Mouse (Mus musculus): ENCODE measurements around the gene Nceh1.

The Nceh1 gene

DNA sequence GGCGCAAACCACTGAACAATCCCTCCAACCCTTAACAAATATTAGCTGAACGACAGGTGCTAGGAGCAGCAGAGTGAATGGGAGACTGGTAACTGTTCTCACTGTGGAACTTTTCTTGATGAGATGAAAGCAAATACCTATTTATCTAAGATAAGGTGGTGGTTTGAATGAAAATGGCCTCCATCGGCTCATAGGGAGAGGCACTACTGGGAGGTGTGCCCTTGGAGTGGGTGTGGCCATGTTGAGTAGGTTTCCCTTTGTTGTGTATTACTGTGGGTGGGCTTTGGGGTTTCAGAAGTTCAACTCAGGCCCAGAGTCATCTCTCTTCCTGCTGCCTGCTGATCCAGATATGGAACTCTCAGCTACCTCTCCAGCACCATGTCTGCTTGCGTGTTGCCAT, 8.1 kb downstream of the Nceh1 start:
- no peak for DNase-seq (ENCODE audit: extremely low read depth, low read depth)

DNA sequence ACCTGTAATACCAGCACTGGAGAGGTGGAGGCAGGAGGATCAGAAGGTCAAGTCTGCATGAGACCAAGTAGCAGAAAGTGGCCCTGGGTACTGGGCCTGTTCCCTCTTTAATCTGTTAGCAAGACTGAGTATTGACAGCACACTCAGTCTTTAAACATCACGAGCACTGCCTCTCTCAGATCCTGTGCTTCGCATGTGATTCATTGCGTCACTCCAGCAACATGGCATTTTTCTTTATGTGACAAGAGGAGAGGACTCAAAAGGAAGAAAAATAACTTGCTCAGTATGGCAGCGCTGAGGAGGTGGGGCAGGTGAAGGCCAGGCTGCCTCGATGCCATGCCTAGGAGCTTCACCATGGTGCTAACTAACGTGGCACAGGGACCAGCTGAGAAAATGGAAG, 9.1 kb downstream of the Nceh1 start:
- DNase-seq (ENCODE audit: extremely low read depth, low read depth), result no peak

DNA sequence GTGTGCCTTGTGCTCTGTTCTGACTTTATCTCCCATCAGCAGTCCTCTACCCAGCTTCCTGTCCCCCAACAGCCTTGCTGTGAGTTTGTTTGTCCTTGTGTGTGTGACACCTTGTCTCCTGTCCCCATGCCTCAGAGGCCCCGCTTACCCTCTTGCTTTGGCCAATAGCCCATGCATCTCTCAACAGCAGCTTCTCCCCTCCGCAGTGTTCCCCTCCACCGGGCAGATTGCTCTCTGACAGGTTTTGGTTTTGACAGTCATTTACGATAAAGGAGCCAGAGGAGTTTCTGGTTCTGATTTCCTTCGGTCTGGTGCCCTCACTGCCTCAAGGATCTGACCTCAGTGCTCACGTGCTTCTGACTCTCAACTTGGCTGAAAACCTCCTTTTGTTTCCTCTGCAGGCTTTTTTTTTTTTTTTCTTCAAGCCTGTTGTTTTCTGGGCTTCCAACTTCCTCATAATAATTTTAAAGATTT, 11.1 kb downstream of the Nceh1 start:
- DNase-seq (ENCODE audit: extremely low read depth, low read depth), result peak; percentile 65

DNA sequence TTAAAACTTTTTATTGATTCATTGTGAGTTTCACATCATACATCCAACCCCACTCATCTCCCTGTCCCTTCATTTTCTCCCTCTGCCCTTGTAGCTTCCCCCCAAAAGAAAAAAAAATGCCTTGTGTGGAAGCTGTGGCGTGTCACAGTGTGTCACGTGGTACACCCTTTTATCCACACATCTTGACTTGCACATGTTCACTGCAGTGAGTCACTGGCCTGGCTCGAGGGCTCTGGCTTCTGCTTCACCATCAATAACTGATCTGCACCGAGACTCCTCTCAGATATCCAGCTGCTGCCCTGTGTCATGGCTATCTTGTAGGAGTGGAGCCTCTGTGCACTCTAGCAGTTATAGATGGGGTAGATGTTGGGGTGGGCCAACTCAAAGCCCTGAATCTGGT, 12.4 kb downstream of the Nceh1 start:
- DNase-seq (ENCODE audit: extremely low read depth, low read depth), result no peak

DNA sequence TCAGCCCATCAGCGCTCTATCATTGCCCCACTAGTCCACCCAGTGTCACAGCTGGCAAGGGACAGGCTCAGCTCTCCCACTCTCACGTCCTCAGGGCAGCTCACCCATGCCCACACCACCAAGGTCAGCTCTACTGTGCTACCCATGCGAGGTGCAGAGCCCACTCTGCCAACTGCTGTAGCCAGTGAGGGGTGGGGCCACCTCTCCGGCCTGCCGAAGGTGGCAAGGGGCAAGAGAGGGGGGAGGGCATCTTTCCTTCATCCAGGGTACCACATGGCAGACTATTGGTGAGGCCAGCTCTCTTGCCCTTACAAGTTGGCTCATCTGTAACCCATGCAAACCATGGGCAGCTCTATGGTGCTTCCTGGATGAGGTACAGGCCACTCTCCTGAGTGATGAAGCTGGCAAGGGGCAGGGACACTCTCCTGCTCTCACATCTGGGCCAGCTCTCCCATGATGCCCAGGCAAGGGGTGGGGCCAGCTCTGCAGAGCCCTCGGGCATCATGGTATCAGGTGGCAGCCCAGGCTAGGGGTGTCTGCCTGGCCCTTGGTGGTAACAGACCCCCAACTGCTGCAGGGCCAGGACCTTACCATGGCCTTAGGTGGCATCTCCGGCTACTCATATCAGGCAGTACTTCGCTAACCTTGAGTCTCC, 12.9 kb downstream of the Nceh1 start:
- no peak for DNase-seq (ENCODE audit: extremely low read depth, low read depth)

DNA sequence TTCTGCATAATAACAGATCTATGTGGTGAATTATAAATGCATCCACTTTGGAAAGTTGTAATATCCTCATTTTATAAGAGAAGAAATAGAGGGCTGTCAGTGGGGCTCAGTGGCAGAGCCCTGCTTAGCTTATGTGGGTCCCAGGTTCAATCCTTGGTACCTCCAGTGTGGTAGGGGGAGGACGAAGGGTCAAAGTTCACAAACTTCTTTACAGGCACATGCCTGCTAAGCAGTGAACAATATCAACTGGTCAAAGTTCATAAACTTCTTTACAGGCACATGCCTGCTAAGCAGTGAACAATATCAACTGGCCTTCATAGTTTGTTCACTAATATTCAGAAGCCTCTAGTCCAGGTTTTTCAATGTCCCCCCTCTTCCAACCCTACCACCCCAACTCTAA, 13.8 kb downstream of the Nceh1 start:
- DNase-seq (ENCODE audit: extremely low read depth, low read depth), result no peak

DNA sequence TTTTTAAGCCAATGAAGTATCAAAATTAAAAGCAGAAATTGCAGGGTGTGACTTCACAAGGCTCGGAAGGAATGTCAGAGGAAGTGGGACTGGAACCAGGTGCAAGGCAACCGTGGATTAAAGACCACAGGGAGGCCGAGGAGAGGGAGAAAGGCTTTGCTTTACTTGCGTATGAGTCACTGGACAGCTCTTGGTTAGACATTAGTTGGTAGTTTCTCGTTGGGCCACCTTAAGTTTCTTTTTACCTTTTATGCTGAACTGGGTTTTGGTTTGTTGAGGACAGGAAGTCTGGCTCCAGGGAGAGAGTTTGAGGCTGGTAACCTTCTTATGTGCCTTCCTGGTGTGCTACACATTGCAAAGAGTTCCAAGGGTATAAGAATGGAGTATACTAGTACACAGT, 15.1 kb downstream of the Nceh1 start:
- no peak for DNase-seq (ENCODE audit: extremely low read depth, low read depth)

DNA sequence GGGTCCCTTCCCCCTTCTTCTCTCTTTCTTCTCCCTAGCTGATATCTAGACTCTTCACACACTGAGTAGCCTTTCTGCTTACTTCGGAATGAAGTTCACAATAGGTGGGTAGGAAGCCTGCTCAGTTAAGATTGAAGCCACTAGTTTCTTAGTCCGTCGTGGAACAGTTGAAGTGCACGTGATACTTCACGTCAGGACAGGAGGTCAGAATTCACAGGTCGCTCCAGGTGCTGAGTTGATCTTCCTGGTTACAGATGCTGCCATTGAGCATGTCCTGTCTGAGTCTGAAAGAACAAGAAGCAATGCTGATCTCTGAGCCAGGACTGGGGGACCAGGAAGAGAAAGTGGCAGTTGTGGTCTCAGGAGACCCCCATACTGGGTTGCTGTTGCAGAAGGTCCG, 16.4 kb downstream of the Nceh1 start:
- no peak for DNase-seq (ENCODE audit: extremely low read depth, low read depth)

DNA sequence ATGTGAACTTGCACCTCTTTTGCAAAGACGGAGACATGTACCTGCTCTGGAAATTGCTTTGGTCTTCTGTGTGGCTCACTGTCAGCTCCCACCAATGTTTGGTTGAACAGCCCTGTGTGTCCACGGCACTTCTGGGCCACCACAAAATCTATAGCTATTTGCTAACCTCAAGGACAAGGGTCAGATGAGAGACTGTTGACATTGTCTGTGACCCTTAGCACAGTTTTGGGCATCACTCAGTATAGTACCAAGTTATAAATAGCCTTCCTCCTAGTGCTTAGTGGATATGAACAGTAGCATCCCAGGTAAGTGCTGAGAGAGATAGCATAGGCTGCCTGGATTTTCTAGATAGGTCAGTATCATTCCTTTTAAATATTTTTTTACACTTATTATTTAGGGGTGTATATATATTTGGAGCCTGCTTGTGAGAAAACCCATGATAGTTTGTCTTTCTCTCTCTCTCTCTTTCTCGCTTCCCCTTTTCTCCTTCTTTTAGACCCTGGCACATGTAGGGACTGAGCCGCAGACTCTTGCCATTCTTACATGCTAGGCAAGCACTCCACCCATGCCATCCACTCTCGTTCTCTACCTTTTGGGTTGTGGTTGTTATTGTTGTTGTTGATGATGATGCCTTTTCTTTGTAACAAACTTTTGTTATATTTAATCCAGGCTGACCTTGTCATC, 19.1 kb downstream of the Nceh1 start:
- no peak for DNase-seq (ENCODE audit: extremely low read depth, low read depth)

DNA sequence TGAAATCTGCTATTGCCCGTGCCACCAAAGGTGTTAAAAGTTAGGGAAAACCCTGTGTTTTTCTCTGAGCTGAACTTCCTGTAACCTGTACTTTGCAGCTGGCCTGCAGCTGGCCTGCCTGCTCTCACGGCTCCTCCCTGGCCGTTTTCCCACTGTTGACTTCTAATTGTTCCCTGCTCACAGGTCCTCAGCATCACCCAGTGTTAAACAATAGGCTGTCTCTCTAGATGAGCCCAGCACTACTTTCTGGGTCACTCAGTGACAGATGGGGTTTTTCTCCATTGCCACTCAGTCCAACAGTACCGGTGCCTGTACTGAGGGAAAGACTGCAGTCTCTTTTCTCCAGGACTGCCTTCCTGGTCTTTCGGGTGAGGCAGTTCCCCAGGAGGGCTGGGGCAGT, 22.3 kb downstream of the Nceh1 start:
- DNase-seq (ENCODE audit: extremely low read depth, low read depth), result no peak

DNA sequence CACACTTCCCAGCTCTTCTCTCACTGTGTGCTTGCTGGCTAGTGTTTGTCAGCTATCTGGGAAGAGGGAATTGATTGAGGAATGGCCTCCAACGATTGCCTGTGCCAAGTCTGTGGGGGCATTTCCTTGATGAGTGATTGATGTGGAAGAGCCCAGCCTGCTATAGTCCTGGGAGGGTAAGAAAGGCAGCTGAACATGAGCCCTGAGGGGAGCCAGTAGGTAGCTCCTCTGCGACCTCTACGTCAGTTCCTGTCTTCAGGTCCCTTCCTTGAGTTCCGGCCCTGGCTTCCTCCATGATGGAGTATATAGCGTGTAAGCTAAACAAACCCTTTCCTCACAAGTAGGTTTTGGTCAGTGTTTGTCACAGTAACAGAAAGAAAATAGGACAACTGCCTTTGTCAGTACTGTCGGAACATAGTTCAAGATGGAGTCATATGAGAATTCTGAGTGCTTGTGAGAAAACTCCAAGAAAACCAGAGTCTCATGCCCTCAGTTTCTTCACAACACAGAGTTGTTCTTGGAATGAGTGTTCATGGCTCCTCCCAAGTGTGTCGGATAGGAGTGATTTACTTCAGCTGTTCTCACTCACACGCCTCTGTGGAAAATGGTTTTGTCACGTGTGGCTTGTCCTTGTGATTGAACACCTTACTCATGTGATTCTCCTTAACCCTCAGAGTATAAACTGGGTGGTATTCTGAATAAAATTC, 22.9 kb downstream of the Nceh1 start:
- no peak for DNase-seq (ENCODE audit: extremely low read depth, low read depth)

DNA sequence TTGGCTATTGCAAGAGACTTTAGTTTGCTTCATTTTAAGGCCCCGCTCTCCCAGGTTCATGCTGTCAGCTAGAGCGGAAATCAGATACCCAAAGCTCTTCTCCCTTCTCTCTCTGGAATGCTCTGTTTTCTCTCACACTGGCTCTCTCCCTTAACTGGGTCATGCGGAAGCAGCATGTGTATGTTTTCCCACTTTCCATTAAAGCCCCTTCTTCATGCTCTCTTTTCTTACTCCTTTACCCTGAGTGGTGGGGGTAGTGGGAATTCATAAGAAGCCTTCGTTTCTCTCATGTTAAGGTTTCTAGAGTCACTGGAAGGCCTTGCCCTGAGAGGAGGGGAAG, 23.4 kb downstream of the Nceh1 start:
- no peak for DNase-seq (ENCODE audit: extremely low read depth, low read depth)

DNA sequence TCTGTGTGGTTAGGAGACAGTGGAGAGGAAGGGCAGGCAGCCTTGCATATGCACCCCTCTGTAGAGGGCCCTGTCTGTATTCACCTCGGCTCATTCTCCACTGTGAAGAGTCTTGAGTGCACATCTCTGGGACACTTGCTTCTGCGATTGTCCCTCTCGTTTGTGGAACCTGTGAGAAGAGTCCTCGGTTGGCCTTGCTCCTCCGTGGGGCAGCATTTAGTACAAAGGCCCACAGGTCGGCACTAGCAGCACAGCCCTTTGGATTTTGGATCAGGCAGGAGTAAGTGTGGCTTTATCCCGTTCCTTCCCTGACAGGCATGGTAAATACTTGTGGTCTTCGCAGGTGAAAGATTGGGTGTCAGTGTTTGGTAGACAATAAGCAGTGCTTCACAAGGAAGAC, 23.8 kb downstream of the Nceh1 start:
- no peak for DNase-seq (ENCODE audit: extremely low read depth, low read depth)

DNA sequence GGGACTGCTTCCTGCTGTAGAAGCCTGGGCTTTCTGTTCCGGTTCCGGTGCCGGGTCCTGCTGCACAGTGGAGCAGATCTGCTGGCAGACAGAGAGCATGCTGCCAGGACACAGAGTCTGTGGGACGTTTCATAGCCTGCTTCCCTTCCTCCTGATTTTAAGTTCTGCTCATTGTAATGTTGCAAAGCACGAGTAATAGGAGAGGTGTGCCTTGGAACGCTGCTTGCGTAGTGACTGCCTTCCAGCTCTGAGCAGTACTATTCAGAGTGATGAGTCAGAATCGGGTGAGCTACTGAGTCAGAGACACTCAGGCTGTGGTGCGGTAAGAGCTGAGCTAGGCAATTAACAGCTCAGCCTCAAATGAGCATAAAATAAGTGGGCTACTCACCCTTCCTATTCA, 26.9 kb downstream of the Nceh1 start:
- DNase-seq (ENCODE audit: extremely low read depth, low read depth), result no peak

DNA sequence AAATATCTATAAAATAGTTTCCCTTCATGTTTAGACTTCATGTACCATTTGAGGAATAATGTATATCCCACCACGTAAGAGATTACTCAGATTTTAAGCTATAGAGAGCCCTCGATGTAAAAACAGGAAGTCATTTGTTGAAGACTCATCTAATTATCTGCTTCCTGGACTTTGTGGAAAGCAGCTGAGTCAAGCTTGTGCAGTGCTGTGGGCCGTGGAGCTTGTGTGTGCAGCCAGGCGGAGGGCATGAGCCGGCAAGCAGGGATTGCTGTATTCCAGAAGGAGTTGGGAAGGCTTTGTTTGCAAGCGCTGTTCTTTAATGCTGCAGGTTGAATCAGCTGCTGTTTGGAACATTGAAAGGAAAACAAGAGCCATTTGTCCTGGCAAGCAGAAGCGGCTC, 27.5 kb downstream of the Nceh1 start:
- DNase-seq (ENCODE audit: extremely low read depth, low read depth), result peak; percentile 49

DNA sequence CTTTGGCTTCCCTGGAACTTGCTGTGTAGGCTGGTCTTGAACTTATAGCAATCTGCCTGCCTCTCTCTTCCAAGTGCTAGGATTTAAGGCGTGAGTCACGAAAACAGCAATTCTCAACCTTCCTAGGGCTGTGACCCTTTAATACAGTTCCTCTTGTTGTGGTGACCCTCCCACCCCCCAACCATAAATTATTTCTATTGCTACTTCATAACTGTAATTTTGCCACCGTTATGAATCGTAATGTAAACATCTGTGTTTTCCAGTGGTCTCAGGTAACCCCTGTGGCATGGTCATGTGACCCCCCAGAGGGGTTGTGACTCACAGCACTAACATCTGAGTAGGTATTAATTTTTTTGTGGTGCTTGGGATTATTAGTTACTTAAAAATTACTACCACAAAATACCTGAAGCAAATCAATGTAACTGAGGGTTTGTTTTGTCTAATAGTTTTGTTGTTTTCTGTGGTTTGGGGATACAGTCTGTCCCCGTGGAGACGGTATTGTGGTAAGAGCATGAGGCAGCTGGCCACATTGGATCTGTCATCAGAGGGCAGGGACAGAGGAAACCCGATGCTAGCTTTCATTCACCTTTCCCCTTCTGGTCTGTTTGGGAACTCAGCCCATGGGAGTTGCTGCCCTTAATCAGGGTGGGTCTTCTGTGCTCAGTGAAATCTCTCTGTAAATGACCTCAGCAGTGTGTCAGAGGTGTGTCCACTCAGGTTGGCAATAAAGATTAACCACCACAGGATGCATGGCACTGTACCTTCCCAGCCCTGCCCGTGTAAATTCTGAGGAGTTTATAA, 31.5 kb downstream of the Nceh1 start:
- no peak for DNase-seq (ENCODE audit: extremely low read depth, low read depth)

DNA sequence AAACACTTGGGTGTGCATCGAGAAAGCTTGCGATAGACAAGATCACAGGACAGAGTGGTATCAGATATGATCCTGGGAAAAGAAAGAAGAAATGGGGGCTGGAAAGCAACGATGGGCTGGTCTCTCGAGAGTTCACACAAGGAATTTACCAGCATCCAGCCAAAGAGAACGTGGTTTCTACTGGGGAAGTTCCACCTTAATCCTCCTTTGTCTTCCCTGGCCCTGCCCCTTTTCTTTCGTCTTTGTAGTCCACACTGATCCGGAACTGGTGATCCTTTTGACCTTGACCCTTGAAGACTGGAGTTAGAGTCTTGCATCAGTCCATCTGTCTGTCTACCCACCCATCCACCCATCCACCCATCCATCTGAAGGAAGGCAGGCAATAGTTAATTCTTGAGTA, 34.6 kb downstream of the Nceh1 start:
- no peak for DNase-seq (ENCODE audit: extremely low read depth, low read depth)

DNA sequence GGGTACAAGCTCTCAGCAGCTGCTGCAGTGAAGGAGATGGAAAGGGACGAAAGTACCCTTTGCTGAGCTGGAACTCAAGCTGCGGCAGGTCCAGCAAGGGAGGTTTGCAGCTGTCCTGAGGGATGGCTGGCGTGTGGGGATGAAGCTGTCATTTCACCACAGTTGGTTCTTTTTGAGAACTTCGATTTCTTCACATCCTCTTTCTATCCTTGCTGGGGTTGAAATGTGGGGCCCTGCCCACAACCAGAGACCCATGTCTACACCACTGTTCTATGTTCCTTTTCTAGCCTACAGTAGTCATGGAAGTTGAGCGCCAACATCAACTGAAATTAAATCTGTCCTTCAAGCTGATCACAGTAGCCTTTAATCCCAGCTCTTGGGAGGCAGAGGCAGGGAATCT, 35.8 kb downstream of the Nceh1 start:
- no peak for DNase-seq (ENCODE audit: extremely low read depth, low read depth)

DNA sequence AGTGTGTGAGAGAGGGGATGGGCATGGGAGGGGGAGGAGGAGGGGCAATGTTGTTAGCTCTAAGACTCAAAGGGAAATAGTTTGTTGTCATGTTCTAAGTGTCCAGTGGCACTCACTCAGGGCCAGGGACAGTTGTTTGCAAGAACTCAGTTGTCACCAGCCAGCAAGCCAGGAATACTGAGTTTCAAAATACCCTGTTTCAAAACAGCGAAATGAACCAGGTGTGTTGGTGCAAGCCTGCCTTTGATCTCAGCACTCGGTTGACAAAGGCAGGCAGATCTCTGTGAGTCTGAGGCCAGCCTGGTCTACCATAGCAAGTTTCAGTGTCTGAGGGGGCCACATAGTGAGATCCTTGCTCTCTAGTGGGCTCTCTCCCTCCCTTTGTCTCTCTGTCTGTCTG, 39.3 kb downstream of the Nceh1 start:
- no peak for DNase-seq (ENCODE audit: extremely low read depth, low read depth)

DNA sequence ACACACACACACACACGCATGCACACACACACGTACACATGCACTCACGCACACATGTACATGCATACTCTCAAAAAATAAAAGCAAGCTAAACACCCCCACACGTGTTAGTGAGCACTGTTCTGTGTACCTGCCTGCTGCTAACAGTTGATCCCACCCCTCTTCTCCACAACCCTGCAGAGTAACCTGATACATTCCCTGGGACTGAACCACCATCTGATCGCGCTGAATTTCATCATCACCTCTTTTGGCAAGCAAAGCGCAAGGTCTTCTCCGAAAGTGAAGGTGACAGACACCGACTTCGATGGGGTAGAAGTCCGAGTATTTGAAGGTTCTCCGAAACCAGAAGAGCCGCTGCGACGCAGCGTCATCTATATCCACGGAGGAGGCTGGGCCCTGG, 39.7 kb downstream of the Nceh1 start:
- DNase-seq (ENCODE audit: extremely low read depth, low read depth), result no peak

DNA sequence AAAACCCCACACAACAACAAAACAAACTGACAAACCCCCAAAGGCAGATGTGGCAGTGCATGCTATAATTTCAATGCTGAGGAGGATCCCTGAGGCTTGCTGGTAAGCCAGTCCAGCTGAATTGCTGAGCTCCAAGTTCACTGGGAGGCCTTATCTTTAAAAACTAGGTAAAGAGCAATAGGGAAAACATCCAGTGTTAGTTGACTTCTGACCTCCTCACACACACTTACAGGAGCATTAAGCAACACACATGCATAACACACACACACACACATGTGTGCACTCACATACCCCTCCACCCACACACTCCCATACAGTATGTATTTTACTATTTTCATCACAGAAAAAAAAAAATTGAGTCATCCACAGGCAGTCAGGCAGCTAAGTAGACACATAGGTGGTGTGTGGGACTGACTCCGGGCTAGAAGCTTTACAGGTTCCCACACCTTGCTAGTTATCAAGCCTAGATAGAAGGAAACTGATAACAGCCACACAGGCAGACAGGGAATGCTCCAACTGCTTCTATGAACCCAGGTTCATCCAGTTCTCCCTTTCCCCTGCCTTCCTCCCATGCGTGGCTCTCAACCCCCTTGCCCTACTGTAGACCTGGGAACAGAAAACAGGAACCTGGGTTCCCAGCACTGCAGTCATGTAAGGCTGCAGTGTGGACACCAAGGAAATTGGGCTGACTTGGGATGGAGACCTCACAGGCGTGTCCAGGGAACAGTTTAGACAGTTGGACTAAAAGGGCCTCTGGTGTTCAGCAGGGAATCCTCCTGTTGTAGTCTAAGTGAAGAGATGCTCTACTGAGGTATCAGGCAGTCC, 45.1 kb downstream of the Nceh1 start:
- DNase-seq (ENCODE audit: extremely low read depth, low read depth), result no peak
